Mouse (Mus musculus): ENCODE data around the gene Zfp503. TPM values are rescaled to one million over a fixed set of nuclear protein-coding genes. Genes with fewer than 3 reads are reported as not detected.

Zfp503 gene
- total RNA-seq, 2 experiments from 2014 or later: 2.2 to 4.0 TPM

DNA sequence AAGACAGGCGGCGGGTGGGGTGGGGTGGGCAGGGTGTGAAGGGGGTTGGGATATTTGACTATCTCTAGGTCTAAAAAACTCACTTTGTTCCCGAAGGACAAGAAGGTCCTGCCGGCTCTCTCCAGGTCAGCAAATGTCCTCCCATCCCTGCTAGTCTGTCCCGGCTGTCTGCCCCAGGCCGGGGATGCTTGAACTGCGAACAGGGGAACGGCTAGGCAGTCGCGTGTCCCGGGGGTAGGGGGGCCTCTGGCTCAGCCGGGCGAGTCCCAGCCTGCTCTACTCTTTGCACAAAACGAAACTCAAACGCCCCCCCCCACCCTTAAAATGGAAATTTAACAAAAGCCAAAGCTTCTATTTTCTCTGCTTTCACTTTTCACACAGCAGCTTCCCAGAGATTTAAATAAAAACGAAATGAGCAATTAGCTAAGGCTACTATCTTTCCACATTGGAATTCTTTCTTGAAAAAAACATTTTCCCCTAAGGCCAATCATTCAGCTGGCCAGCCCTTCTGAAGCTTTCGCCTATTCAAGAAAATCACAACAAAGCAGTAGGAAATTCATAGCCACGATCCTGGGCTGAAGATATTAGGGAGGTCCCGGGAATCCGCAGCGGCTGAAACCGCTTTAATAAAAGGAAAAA is 6.0 kb downstream of the Zfp503 start:
- intact Hi-C loops (cut with DNase I): loop anchor here (10.0 kb wide), 1 partner anchor 1421 kb away; no protein-coding TSS in a partner anchor

DNA sequence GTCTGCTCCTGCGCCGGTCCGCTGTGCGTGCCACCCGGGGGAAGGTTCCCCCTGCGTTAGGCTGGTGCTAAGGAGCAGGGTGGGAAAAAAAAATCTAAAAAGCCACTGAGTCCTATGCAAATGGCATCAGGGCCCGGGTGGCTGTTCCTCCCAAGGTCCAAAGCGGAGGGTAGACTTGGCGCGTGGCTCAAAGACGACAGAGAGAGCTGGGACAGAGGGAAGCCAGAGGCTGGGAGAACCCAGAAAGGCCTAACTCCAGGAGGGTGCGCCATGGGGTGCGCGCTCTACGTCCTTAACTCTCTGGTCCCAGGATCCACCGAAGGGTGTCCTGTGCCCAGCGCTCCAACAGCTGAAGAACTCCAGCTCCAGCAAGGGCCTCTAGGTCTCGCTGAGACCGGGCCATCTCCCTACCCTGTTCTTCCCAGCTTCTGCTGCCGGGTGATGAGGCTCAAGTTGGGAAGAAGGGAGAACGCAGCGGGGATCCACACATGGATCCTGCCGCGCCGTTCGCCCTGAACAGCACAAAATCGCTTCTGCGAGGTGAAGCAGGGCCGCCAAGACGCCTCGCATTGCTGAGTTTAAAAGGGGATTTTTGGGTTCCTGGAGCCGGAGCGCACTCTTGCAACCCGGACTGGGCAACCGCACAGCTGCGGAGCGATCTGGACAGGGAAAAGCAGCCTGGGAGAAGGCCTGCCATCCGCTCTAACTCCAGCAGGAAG is 6.7 kb downstream of the Zfp503 start:
- DNase-seq (ENCODE audit: low spot score in 2 of 2): no peak
- intact Hi-C loops (cut with DNase I): loop anchor here (10.0 kb wide), 1 partner anchor 1422 kb away; no protein-coding TSS in a partner anchor

More for the DNA sequence above, 6.0 kb downstream of the Zfp503 start:
- no peak for DNase-seq (ENCODE audit: low spot score in 2 of 2)

DNA sequence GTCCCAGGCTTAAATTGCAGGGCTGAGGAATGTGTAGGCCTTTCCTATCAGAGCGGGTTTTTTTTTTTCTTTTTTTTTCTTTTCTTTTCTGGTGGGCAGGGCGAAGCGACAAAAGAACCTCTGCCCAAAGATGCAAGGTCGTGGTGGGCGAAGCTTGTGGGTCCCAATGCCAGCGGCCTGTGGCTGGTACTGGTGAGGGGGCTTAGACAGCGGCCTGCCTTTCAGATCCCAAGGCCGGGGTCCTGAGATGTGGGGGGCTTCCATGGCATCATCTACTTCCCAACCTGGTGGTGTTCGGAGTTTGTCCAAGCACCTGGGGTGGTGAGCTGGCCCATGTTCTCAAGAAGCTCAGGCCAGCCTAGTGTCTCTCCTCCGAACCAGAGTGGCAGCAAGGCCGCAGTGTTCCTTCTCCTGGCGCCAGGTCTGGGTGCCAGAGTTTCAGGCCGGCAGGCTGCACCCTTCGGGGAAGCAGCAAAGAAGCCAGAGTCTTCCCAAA is 7.3 kb downstream of the Zfp503 start:
- no peak for DNase-seq (ENCODE audit: low spot score in 2 of 2)
- intact Hi-C loops (cut with DNase I): loop anchor here (10.0 kb wide), 1 partner anchor 1423 kb away; no protein-coding TSS in a partner anchor

DNA sequence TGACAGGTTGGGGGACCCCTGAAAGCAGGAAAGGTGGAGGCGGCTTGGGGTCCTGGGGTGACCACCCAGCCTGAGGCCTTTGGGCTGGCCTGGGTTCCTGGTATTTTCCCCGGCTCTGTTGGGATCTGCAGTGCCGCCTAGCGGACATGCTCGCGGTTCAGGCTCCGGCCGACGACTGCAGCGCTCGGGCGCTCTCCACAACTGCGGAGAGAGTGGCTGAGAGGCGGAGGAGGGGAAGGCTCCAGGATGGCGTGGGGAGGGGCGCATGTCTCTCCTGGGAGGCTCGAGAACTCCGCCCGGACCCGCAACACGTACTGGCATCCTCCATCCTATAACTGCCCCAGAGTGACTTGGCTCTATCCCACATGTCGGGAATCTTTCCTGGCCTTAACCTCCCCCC is 7.9 kb downstream of the Zfp503 start:
- intact Hi-C loops (cut with DNase I): loop anchor here (10.0 kb wide), 1 partner anchor 1423 kb away; no protein-coding TSS in a partner anchor
- DNase-seq (ENCODE audit: low spot score in 2 of 2): peak in 1 of 2 experiments; percentile 59

DNA sequence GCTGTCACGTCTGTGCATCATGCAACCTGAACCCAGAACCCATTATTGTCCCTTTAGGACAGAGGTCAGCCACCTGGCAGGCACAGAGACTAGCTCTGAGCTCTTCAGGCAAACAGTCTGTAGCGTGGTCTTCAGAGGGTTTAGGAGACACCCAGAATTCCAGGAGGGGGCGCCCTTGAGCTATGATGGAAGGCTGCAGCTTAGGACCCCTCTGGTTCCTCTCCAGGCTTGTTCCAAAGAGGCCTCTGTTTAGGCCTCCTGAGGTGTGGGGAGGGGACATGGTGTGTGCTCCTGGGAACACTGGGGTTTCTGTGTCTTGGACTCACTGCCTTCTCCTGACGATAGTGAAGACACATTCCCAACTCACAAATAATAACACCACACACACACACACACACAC is 20.4 kb downstream of the Zfp503 start:
- intact Hi-C loops (cut with DNase I): no loop called here

DNA sequence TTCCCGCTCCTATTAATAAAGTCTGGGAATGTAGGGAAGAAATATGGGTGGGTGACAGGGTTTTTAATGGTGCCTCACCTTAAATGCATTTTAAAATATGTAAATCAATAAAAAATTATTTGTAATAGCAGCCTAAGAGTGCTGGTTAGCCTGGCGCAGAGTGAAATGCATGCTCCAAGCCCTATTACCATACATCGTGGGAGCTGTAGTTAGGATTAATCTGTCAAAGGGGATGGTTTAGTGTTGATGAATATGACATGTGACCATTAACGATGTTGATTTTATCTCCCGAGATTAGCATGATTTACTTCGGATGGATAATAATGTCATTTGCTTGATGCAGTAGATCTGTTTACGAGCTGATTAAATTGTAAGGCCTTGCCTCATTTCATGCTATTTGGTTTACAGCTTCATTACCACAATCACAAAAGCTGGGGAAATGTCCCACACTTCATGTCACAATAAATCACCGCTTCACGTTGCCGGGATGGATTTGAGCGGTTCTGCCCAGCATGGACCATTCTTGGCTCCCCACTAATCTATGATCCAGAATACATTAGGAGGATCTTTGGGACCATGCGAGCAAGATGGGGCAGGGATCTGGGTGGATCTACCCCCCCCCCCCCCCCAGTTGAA is 21.9 kb downstream of the Zfp503 start:
- no peak for DNase-seq (ENCODE audit: low spot score in 2 of 2)
- intact Hi-C loops (cut with DNase I): no loop called here

More for the DNA sequence above, 20.4 kb downstream of the Zfp503 start:
- DNase-seq (ENCODE audit: low spot score in 2 of 2): peak in 1 of 2 experiments; percentile 39

DNA sequence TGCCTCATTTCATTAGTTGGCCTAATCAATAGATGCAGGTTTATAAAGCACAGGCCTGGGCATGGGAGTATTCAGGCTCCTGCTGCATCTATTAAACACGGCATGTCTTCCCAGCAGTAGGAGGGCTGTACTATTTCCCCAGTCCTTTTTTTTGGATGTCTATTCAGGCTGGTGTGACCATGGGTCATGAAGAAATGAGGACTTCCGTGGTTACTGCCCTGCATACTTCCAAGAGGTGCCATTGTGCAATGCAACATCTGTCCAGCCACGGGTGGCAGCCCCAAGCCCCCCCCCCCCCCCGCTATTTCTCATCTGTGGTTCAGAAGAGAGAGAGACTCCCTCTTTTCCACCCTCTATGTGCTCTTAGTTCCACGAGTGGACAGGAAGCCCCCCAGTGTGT is 23.1 kb downstream of the Zfp503 start:
- intact Hi-C loops (cut with DNase I): no loop called here
- DNase-seq (ENCODE audit: low spot score in 2 of 2): no peak

DNA sequence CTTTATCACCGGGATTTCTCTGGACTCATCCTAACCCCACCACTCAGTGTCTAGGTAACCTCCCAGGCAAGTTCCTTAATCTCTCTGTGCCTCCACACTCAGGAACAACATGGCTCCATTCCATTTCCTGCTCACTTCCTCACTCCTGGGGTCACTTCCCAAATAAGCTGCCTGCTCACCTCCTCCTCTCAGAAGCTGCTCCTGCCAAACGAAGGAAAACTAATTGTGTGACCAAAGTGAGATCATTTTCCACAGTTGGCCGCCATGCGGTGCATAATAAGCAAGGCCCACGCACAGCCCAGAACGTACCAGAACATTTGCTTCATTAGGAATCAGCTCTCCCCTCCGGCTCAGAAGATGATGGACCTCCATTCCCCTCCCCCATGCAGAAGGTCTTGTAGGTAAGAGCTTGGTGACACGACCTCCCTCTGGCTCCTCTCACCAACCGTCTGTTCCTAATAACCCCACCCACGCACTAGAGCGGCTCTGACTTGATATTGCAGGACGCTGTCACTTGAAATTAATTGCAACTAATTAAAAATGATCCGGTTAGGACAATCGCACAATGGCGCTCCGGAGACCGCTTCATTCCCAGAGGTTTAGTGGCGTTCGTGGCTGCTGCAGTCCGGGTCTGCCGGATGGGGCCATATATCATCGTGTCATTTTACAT is 26.9 kb downstream of the Zfp503 start:
- intact Hi-C loops (cut with DNase I): no loop called here
- DNase-seq (ENCODE audit: low spot score in 2 of 2): peak in 1 of 2 experiments; percentile 28

DNA sequence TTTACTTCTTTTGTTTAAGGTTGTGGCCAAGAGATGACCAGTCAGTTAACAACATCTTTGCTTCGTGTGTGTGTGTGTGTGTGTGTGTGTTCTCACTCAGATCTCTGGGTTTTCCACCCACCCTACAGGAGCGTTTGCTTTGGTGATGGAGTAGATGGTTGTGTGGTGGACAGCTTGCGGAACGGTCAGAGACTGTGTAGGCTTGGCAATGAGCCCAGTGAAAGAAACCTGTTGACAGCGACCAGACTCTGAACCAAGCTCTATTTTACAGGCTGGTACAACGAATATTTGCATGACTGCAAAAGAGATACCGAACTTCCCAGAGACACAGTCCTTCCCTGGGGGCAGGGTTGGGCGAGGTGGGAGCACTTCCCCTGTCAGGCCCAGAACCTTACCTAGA is 30.2 kb downstream of the Zfp503 start:
- no peak for DNase-seq (ENCODE audit: low spot score in 2 of 2)
- intact Hi-C loops (cut with DNase I): no loop called here

DNA sequence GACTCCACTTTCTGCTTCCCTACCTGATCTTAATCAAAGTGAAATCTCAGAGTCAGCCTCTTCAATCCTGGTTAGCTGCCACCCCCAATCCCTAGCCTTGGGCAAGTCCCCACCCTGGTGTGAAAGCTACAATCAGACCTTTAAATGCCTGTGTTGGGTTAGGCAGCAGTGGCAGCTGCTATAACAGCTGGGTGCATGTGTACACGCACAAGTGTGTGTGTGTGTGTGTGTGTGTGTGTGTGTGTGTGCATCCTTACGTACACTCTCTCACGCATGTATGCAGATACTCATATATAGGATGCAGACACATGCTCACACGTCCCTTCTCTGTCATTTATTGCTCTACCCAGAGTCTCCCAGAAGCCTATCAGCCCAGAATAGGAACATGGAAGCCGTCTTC is 30.8 kb downstream of the Zfp503 start:
- intact Hi-C loops (cut with DNase I): no loop called here
- DNase-seq (ENCODE audit: low spot score in 2 of 2): no peak

DNA sequence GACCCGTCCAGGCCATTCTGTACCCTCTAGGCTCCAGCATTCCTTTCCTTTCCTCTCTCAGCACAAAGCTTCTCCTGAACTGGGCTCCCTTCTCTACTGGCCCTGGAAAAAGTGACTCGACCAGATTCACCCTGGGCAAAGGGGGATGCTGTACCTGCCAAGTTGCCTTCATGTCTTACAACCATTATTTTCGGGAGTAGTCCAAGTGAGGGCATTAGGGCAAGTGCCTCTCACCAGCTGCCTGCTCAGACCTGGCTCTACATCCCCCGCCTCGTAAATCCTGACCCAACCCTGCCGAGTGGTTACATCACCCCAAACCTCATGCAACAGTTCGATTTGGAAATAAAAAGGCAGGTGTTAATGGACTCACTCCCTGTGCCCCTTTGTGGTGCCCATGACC is 36.9 kb downstream of the Zfp503 start:
- intact Hi-C loops (cut with DNase I): no loop called here
- DNase-seq (ENCODE audit: low spot score in 2 of 2): no peak

DNA sequence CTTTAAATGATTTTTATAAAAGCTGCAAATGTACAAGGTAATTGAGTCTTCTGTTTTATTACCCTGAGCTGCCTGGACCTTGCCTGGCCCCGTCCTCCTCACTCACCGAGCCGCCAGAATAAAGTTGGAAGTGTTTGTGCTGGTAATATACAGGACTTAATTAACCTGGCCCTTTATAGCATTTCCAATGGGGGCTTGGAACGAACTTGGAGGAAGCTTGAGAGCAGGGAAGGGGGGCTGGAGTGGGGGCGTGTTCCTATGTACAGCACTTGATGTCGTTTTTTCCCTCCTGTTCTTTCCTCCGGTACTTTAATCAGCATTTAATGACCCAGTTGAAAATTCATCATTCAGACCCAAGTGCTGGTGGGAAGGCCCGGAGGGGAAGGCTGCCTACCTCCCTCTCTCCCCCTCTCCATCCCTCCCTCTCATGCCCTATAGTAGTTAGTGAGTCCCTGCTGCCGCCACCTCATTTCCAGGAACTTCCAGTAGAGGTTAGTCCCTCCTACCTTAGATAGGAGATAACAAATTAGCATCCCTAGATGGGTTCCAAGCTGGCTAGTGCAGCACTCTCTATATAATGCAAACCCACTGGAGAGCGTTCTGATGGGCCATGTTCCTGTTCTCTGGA is 37.4 kb downstream of the Zfp503 start:
- intact Hi-C loops (cut with DNase I): no loop called here
- DNase-seq (ENCODE audit: low spot score in 2 of 2): no peak

DNA sequence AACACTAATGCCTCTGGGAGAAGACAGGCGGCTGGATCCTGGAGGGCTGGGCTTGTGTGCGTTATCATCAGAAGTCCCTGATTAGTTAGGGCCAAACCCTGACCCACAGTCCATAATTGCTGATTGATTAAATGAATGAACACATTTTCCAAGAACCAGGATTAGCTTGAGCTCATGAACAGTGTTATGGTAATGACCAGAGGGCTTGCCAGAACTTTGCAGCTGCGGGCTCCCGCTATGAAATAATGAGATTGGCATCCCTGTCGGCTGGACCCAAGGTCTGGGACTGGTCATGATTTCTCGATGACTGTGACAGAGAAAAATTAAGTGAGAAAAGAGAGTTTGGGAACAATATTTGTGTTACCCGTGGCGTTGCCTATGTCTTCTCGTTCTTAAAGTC is 44.5 kb downstream of the Zfp503 start:
- intact Hi-C loops (cut with DNase I): no loop called here

DNA sequence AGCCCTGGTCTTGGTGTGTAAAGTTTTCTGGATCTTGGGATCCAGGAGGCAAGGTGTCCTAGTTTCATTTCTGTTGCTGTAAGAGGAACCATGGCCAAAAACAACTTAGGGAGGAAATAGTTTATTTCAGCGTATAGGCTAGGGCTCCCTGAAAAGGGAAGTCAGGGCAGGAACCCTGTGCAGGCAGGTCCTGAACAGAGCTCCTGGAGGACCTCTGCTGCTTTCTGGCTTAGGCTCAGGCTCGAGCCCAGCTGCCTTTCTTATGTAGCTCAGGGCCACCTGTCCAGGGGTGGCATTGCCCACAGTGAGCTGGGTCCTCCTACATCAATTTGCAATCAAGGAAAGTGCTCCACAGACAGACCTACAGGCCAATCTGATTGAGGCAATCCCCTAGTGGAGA is 47.8 kb downstream of the Zfp503 start:
- no peak for DNase-seq (ENCODE audit: low spot score in 2 of 2)
- intact Hi-C loops (cut with DNase I): no loop called here

More for the DNA sequence above, 44.5 kb downstream of the Zfp503 start:
- DNase-seq (ENCODE audit: low spot score in 2 of 2): no peak

DNA sequence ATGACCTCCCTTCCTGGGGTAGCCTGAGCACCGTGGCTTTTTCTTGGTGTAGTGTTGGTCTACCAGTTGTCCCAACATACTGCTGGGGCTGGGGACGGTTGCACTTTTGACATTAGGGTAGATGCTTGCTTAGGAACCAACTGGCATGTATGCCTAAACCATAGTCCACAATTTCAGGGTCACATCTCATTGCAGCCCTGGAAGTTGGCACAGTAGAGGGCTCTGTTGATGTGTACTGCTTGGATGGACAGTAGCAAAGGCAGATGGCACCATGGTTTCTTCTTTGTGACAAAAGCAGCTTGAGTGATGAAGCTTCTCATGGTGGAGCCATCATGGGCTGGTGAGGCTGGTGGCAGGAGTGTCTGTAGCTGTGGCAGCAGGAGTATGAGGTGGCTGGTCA is 52.3 kb downstream of the Zfp503 start:
- no peak for DNase-seq (ENCODE audit: low spot score in 2 of 2)
- intact Hi-C loops (cut with DNase I): no loop called here

DNA sequence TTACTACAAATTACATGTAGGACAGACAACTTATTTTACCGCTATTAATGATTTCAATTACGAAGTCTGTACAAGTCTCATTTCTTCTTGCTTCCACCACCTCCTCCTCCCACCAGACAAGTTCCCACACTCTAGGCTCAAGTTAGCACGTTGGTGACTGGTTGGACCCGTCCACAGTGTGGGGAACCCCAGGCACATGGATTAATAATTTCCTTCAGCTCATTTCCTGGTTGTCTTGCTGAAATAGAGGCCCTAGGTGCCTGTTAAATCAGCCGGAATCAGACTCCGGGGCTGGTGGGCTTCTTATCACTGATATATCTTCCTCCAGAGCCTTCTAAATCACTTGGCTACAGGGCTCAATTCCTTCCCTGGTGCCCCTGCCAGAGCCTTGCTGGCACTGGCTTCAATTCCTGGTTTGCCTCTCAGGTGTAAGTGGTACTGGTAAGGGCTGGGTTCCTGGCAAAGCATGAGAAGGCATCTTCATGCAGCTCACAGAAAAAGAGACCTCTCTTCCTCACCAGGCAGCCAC is 53.2 kb downstream of the Zfp503 start:
- intact Hi-C loops (cut with DNase I): no loop called here
- DNase-seq (ENCODE audit: low spot score in 2 of 2): no peak
